Mouse (Mus musculus): Measurements from ENCODE around the gene Il25.

DNA sequence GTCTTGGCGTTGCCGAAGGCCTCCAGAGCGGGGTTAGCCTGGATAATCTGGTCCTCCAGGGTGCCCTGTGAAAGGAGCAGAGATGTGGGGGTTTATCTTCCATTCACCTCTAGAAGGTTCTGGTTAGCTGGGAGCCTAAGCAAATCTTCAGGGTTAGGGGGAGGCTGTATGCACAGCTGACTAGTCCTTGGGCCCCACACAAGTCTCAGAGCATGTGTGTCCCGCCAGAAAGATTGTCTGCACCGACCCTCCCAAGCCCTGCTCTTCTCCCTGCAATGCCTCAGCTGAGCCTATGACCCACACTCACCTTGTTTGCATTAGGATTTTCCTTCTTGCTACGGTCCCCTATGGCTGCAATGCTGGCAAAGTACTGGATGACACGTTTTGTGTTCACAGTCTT lies 30.2 kb downstream of the Il25 start:
- TF ChIP-seq CTCF (conservative IDR thresholded peaks at IDR 0.05; ENCODE audit: insufficient read depth, insufficient read length, low read depth, low read length): no peak
- no peak for TF ChIP-seq POLR2A (IDR thresholded peaks at IDR 0.05; ENCODE audit: low read depth, low read length)
